Mouse (Mus musculus) cerebellum, postnatal 14 days (tissue): ENCODE measurements at regions not wholly inside any gene's neighbourhood (a gene's known extent, or its start where the extent isn't known, plus 50 kb on each side); places are given as distances from the start of the nearest gene placed in this dataset.
A peak's percentile ranks its signal among the peaks of the same experiment; 100 is the strongest.

Experiments used
- DNase-seq, 2 experiments: peaks; one replicate each; pipeline ENCODE4 v3.0.0; 2021; ENCODE audit warnings: mixed read lengths in 2 of 2

DNA sequence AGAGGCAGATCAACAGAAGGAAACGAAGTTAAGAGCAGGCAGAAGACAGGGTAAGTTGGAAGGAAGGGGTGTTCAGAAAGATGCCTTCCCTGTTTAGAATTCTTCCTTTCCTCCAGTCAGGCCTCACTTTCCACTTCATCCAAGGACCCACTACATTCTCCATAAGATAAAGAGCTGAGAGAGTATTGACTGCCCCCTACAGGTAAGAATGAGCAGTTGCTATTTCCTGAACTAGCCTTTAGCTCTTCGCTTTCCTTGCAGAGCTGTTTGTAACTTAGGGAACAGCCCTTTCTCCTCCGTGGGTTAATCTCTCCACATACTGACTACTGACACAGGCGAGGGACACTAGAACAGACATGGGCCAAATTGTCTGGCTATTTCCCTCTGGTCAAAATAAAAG, 273.1 kb downstream of the Atp23 start:
- DNase-seq = no peak

DNA sequence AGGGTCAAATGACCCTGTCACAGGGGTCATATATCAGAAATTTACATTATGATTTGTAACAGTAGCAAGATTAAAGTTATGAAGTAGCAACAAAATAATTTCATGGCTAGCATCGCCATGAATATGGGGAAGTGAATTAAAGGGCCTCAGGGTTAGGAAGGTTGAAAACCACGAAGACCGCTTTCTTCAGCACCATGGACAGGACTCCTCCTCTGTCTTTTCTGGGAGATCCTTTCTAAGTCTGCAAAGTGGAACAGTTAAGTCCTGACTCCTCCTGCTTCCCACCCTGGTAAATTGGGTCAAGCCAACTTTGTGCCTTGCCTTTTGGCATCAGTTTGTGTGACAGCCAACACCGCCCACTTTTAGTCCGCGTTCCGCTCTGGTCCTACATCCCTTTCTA, 275.7 kb downstream of the Atp23 start:
- no peak for DNase-seq

DNA sequence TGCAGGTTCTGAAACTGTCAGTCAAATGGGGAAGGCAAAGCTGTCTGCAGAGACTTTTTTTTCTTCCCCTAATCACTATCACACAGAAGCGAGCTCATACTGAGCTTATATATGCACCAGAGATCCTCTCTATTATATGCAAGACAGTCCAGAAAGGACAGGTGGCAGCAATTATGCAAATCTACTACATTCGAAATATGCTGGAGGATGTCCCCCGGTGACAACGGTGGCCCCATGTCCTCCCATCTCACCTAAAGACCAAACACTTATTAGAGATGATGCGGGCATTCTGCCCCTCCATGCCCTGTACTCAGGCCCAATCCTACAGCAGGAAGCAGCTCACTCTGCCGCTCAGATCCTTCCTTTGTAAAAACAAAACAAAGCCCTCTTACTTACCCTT, 280.4 kb downstream of the Atp23 start:
- DNase-seq = no peak

DNA sequence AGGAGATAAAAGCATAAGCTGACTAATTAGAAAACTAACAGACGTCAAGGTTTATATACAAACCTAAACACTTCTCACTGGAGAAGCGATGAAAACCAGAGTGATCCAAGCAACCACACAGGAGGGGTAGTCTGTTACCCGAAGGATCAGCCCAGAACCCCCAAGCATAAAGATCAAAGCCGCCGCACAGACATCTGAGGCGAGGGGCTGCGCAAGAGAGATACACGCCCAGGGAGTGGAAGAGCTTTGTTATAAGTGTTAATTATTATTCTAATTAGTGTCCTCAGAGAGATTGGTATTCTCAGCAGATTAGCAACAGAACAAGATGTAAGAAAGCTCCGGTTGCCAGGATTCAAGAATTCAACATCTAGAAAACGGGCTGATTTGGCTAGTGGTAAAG, 281.2 kb downstream of the Atp23 start:
- DNase-seq = no peak

DNA sequence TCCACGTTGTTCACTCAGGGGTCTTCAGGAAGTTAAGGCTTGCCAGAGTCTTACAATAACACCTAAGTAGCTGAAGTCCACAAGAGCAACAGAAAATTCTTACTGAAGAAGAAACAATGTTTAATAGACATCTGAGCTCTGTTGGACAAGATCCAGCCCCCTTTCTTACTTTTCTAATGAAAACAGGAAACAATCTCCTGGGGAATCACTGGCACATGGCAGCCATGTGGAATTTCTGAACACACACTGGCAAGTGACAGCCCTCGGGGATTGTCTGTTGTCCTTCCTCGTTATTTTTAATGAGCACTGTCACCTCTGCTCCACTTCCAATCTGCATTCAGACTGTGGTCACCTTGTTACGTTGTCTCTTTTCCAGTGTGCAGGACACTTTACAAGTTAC, 288.9 kb downstream of the Atp23 start:
- DNase-seq = no peak

DNA sequence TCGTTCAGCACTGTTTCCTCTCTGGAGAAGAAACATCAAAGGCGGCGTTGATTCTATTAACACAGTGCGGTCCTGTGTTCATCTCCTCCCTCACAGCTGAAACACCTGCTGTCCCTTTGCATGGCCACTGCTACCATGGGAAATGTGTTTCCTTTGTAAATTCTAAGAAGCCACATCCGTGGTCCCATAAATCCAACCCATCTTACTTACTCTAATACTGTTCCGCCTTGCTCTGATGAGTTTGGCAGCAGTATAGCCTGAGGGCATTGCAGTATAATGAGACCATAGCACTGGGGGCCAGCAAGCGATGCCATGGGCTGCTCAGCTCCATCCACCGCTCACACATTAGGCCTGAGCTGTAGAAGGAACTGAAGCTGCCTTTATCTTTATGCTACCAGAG, 290.6 kb downstream of the Atp23 start:
- no peak for DNase-seq

DNA sequence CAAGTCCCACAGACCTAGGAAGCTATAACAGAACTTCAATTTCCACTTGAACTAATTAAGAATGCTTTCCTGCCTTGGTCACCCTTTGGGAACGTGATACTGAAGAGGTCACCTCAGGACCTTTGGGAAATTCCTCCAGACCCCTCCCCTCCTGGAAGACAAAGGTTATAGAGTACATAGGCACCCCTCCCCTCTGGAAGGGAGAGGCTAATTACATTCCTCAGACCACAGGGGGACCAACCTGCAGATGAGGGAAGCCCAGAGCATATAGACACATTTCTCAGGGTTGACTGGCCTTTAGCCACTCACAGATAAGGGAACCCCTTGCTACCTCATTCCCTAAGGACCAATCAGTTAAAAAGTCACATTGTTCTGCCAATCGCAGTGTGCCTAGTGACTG, 301.5 kb downstream of the Atp23 start:
- no peak for DNase-seq

DNA sequence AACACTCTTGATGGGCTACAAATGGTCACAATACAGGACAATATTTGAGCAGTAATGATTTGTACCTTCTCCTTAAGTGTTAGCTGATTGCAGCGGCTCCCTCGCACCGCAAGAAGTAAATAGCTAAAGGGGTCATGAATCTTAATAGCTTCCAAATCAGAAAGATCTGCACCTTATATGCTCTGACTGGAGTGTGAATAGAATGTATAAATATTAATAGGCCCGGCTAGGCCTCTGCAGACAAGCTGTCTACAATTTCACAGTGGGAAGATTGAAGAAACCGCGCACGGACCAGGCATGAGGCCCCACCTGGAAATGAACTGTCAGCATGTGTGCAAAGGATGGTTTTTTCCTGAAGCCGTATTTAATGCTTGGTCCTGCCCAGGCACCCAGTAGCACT, 333.0 kb downstream of the Atp23 start:
- DNase-seq = no peak

DNA sequence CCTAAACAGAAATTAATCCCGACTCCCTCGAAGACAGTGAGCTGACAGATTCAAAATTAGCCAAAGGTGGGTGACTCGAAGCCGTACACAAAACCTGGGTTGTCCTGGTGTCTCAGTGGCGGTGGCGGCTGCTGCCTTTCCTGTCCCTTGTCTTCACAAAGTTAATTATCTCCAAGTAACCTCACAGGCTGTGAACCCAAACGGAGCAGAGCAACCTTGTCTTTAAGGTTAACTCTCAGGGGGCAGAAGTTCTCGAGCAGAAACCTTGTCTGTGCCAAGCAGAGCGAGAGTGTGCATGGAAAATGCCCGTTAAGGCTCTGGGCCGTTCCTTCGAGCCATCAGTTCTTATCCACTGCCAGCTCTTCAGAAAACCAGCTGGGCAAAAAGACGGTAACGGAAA, 335.8 kb downstream of the Atp23 start:
- no peak for DNase-seq

DNA sequence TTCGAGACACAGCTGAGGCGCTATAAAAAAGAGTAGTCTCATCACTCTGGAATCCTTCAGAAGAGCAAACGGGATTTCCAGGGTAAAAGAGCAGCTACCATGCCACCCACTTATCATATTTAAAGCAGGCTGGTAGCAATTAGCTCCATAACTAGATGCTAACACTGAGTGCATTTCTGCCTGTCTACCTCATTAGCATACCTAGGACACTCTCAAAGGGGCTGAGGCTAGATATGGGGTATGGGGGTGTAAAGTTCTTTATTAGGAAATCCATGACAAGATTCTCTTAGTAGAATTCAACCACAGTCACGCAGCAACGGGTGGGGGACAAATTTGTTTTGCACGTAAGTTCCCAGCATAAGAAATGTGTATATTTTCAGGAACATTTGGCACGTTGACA, 346.1 kb downstream of the Atp23 start:
- DNase-seq = no peak

DNA sequence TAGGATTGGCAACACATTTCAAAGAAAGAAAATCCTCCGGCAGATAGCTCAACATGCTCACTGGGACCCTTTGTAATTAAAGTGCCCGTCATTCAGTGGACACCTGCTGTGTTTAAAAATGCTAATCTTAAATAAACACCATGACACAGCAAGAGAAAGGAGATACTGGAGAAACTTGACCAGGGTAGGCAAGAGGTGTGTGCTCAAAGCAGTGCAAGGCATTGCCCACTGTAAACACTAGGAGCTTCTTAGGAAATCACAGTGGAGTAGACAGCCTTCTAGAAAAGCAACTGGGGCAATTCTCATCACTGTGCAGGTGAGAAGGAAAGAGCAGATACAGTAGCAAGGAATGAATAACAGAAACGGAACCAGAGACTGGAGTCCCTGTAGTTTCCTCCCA, 369.2 kb downstream of the Atp23 start:
- no peak for DNase-seq

DNA sequence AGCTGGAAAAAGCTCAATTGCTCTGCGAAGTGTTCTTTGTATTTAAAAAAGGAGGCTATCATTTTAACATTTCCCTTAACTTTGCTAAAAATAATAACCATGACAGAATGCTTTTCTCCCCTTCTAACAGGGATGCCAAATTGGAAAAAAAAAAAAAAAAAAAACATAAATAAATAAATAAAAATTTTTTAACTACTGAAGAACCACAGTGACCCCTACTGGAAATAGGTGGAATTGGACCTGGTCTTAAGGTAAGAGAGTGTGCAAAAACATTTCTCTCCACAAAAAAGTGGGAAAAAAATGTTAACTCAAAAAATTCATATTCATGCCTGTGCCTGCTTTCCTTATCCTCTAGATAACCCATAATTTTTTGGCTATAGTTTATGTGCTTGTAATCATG, 369.8 kb downstream of the Atp23 start:
- peak; percentile 59 to 80 for DNase-seq

DNA sequence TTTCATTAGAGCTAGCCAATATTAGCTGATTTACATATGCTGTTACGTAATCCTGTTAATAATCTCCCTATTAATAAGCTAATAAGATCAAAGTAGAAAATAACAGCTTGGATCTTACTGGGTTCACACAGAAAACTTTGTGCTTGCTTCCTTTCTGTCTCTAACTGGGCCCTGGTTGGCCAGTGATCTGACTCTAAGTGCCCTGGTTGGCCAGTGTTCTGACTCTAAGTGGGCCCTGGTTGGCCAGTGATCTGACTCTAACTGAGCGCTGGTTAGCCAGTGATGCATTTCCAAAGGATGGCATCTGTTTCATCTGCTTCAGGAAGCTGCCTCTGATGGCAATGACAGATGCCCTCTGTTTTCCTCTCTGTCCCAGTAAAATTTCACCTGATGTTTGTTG, 372.4 kb downstream of the Atp23 start:
- DNase-seq = no peak

DNA sequence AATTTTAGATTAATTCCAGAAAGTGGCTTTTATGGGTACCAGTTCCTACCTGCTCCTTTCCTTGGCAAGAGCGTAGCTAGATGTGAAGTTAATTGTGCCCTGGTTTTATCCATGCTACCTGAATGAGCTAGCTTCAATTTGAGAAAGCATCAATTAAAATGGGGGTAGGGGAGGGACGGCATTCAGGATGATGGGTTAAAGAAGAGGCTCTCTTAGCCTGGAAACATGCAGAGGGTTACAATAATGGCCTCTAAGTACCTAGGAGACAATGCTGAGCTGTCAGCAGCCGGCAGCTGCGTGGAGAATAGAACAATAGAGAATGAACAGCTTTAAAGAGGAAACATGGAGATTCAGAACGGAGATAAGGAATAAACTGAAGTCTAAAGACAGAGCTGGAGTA, 375.0 kb downstream of the Atp23 start:
- no peak for DNase-seq

DNA sequence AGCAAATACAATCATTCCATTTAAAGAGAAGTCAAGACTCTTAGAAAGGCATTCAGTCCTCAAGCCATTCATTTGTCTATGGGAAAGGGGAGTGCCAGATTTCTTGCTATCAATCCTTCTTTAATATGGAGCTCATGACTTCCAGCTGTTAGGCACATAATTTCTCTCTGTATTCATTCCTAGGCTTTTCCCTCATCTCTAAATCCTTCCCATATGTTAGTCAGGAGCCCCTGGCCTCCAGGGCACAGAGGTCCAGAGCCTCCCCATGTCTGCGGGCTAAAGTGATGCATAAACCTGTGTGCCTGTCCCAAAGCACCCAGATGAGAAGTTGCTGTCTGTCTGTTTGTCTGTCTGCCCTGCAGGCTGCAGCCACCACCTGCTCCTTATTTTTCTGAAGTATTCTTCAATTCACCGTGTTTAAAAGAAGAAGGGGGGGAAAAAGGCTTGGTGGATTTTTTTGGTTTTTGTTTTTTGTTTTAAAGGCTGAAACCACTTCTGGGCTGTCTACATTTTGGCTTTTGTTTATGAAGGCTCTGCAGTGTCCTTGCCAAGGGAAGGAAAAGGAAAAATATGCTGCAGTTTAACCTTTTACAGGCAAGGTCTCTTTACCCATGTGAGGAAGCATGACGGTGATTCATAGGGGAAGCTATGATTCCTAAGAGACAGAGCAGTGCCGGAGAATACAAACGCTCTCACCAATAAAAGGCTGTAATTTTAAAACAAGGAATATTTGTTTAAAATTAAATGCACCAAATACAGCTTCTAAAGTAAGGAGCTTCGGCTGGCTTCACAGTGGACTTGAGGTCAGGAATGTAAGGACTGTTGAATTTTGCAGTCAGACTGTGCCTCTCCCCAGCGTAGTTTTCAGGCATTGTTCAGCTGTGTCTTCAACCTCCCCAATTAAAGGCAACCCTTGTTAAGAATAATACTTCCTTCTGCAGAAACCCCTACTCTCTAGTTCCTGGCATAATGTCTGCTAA, 379.0 kb downstream of the Atp23 start:
- peak; percentile 8 to 28 for DNase-seq

DNA sequence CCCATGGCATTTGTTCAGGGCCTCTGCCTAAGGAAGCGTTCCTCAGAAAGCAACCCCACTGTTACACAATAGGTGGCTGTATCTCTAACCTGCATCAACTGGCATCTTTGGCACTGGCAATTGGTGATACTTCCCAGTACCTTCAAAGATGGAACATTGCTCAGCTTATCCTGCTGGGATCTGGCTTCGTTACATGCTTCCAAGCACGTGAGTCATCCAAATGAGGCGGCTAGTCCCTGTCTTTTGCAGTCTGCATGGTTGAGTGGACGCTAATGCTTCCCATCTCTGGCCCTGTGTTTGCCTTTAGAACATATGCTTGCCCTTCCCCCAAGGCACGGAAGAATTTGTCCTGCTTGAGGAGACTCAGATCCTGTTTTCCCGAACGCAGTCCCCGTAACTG, 380.2 kb downstream of the Atp23 start:
- DNase-seq = peak; percentile 88 to 93

DNA sequence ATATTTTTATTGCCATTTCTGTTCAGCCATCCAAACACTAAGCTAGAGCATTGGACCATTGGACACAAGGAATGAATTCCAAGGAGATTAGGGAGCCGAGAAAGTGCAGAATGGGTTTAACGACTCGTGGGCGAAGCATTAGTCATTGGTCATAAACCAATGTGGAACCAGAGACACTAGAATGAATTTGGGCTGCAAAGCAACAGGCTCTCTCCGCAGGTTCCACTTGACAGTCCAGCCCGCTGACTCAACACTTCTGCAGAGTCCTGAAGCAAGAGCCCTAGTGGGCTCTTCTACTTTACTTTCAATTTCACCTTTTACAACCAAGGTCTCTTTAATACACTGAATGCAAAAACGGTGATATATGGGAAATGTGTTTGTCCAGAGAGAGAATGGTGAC, 388.0 kb downstream of the Atp23 start:
- no peak for DNase-seq

DNA sequence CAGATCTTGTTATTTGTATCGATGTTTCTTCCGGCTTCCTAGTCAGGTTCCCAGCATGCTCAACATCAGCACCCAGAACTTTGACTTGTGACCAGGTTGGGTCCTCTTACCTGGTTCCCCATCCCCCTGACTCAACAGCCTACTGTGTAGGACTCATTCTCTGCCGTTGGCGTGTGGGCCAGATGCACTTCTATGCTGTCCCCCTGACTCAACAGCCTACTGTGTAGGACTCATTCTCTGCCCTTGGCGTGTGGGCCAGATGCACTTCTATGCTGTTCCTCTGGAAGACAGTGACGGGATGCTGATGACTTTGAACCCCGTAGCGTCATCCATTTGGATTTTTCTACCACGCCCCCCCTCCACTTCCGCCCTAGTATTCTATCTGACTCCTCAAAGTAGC, 389.6 kb downstream of the Atp23 start:
- peak; percentile 87 to 89 for DNase-seq

DNA sequence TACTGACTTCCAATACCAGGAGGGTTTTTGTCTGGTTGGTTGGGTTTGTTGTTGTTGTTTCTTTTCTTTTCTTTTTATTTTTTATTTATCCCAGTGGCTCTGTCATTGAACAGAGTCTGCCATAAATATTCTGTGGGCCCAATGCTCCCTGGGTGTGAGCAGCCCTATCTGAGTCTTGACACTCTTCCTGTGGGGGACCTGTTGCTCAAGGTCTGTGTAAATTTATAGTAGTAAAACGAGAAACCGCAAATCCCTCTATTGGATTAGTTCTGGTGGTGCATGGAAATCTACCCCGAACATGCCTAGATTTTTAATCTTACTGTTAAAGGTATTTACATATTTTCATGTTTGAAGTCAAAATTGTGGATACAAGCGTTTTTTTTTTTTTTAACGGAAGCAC, 395.2 kb downstream of the Atp23 start:
- DNase-seq = no peak

DNA sequence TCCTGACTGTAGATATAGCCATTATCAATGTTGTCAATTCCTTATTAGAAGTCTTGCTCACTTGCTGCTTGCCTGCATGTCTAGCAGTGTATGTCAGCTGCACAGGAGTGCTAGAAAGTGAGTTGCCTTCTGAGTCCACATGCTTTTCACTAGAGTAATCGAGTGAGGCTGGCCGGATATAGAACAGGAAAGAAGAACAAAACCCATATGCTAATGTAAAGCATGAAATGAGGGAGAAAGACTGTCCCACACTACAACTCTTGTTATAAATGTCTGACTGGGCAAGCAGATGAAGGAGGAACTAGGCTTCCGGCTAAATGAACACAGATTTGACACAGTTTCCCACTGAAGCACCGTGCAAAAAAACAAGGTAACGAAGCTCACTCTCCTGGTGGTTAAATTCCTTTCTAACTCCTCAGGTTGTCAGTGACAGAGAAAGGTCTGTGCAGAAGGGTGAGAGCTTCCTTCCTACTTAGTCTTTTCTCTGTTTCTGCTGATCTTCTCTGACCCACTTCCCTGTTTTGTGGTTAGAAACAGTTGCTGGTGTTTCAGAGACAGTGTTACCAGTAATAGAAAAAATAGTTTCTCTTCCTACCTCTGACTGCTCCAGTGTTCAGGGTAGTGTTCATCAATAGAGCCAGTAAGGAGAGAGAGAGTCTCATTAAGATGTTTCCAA, 399.0 kb downstream of the Atp23 start:
- DNase-seq = no peak

DNA sequence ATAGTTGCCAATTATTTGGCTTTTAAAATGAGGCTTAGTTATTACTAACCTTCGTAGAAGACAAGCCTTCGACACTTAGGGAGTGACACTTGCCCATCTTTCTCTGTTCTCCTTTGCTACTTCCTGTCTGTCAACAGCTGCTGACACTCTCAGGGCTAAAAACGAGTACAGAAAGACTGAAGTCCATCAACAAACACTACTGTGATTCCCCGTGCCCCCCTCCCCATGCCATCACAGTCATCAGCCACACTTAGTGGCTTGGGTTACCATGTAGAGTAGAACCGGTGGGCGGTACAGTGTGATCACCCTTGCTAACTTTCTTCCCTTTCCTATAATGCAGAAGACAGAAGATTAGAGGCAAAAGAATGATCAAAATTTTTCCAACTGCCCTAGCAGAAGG, 402.4 kb downstream of the Atp23 start:
- DNase-seq = no peak

DNA sequence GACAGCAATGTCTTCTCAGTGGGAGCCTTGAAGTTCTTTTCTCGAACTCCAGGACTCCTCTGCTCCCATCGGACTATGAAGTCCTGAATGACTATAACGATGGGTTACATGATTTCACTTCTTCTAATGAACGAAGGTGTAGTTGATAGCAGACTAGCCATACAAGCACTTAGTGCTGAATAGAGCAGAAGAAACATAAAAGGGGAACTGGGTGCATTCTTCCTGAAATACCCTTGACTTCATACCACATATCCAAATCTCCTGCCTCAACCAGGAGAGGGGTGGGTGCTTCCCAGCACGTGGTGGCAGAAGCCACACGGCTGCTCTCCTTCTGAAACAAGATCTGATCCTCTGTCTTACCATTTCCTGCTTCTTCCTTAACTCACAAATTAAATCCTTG, 407.4 kb downstream of the Atp23 start:
- no peak for DNase-seq

DNA sequence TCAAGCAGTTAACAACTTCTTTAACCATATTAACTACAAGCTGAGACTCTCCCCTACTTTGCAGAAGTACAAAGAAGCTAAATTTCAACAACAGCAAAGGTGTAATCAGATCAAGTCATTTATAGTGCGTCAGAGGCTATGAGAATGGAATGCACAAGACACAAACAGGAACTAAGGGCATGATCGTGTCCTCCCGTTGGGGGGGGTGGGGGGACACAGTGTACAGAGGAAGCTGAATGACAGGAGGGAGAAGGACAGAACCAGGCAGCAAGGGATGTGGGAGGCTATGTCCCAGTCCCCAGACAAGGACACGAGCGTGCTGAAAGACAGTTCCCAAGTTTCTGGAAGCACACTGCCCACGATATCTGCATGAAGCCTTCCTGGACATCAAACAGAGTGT, 408.9 kb downstream of the Atp23 start:
- no peak for DNase-seq

DNA sequence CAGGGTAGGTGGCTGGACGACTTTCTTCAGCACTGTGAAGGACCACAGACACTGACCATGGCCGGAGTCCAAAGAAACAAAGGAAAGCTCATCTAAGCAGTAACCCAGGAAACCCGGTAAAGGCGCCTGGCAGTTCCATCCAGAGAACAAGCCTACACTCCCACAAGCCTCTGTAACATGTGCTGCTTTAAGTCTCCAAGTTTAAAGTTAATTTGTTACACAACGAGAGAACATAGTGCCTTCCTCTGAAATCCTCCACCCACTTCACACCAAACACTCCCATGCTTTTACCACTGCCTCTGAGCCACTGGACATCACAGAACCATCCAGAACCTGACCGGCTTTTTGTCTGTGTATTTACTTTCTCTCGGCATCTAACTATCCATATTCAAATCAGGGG, 416.0 kb downstream of the Atp23 start:
- DNase-seq = no peak
